Mouse (Mus musculus) urinary bladder, postnatal 4 days (tissue): ENCODE data around the gene Zfp982.
"Not testable (repeated sequence)": the region's sequence is repeated elsewhere in the genome, so short reads cannot be mapped to it uniquely, and the experiment has no call there.

Experiments used
- DNase-seq, 2 experiments: peaks; one replicate each; pipeline ENCODE4 v3.0.0; 2021 to 2022; ENCODE audit warnings: low spot score in 2 of 2

The Zfp982 gene

GRCm38 (mm10) chr4:147559096-147559495 is 66.9 kb downstream of the Zfp982 start:
- DNase-seq, result not testable (repeated sequence)
